Mouse (Mus musculus): Measurements from ENCODE around the gene Aasdh. TPM values are rescaled to one million over a fixed set of nuclear protein-coding genes. Genes with fewer than 3 reads are reported as not detected.
A peak's percentile ranks its signal among the peaks of the same experiment; 100 is the strongest.

The Aasdh gene
- polyA plus RNA-seq, 1 experiment from 2014 or later = 18.3 TPM

- Histone ChIP-seq H3K27me3 (peaks cover 25% of the 10 kb centered on the region), H3K27ac (replicated peaks) (no peak overlapping the region), H3K4me3 (peak overlapping the region; percentile 25; the same call in 1 of the 2 replicates), H3K4me1 (replicated peaks) (peaks cover 22% of the 10 kb centered on the region), H3K9ac (no peak overlapping the region), H3K4me2 (peak overlapping the region; percentile 48), H3K9me3 (no peaks in the 10 kb centered on the region), H3K36me3 (peaks cover 58% of the 10 kb centered on the region)
- ATAC-seq (ENCODE audit: low read depth) = no peak
- 24% methylated on average over 25 of the region's 25 CpGs for WGBS
Observed at GRCm38 (mm10) chr5:76855829-76856600, 49.3 kb downstream of the Aasdh start.

DNA sequence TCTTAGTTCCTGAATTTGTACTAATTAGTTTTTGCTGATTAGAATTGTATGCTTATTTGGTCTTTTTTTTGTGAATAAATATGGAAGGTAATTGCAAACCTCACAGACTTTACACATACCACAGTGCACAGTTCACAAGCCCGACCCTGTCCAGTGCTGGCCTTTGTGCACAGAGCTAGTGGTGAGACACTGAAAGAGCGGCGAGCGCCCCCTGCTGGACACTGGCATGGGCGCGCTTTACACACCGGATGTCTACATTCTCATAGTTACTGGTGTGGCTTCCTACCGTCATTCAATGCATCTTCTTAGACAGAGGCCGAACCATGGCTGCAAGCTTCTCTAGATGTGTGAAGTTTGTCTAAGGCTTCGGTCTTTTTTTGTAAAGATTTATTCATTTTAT is 51.8 kb downstream of the Aasdh start:
- 11% methylated on average over 10 of the region's 10 CpGs for WGBS
- Histone ChIP-seq H3K9ac (no peak overlapping the region), H3K27me3 (peaks cover 25% of the 10 kb centered on the region)

DNA sequence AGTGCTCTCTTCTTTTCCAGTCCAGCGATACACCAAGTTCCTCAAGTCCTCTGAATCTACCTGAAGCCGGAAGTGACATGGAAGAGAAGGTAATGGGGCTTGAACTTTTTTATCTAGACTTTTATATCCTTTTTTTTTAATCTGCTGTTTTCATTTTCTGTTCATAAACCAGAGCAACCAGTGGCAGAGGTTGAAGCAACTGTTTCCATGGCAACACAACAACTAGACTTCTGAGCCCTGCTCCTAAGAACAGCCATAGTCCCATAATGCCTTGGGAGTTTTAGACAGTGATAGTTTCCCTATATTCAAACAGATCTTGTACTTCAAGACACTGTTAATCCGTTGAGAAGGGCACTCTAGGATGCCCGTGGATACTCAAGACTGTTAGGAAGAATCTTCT is 54.0 kb downstream of the Aasdh start:
- ATAC-seq (ENCODE audit: low read depth) = no peak
- Histone ChIP-seq H3K9me3 (no peaks in the 10 kb centered on the region), H3K27ac (replicated peaks) (no peak overlapping the region), H3K4me3 (no peak overlapping the region), H3K36me3 (peaks cover 24% of the 10 kb centered on the region), H3K4me1 (replicated peaks) (peaks cover 12% of the 10 kb centered on the region; the same call in 1 of the 2 replicates), H3K27me3 (peaks cover 15% of the 10 kb centered on the region), H3K4me2 (no peak overlapping the region), H3K9ac (no peak overlapping the region)
- 83% methylated on average over 4 of the region's 4 CpGs for WGBS

More for the DNA sequence above, 51.8 kb downstream of the Aasdh start:
- H3K4me2 ChIP-seq = no peak overlapping the region
- ATAC-seq (ENCODE audit: low read depth) = peak; percentile 87
- peaks cover 28% of the 10 kb centered on the region for H3K4me1 ChIP-seq (replicated peaks)
- no peak overlapping the region for H3K4me3 ChIP-seq
- peaks cover 43% of the 10 kb centered on the region for H3K36me3 ChIP-seq
- no peak overlapping the region for H3K27ac ChIP-seq (replicated peaks)
- no peaks in the 10 kb centered on the region for H3K9me3 ChIP-seq

DNA sequence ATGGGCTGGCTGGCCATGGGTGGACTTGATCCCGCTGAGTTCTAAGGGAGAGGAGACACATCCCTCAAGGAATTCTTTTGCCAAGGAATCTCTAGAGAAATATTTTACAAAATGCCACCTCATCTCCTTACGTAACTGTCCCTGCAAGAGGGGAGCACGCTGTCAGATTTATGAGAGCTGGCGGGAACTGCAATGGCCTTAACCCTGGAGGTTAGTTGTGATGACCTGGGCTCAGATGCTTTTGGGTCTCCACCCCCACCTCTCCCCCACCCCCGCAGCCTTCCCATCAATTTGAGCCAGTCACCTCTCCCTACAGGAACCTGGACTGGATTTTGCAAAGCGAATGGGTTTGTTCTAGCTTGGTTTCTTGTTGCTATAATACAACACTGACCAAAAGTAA is 58.2 kb downstream of the Aasdh start:
- Histone ChIP-seq H3K4me2 (no peak overlapping the region), H3K4me1 (replicated peaks) (peaks cover 30% of the 10 kb centered on the region), H3K27me3 (no peaks in the 10 kb centered on the region), H3K9ac (no peak overlapping the region), H3K9me3 (no peaks in the 10 kb centered on the region), H3K4me3 (no peak overlapping the region), H3K27ac (replicated peaks) (no peak overlapping the region), H3K36me3 (peaks cover 8% of the 10 kb centered on the region)
- no peak for ATAC-seq (ENCODE audit: low read depth)
- WGBS = 85% methylated on average over 6 of the region's 6 CpGs

GRCm38 (mm10) chr5:76844618-76845186 is 60.6 kb downstream of the Aasdh start:
- no peak overlapping the region for H3K4me3 ChIP-seq
- H3K4me2 ChIP-seq = peak overlapping the region; percentile 2; the same call in 1 of the 2 replicates
- 54% methylated on average over 14 of the region's 14 CpGs for WGBS
- no peak; the same call in 1 of the 2 replicates for ATAC-seq (ENCODE audit: low read depth)
- no peaks in the 10 kb centered on the region for H3K27me3 ChIP-seq
- H3K36me3 ChIP-seq = peaks cover 6% of the 10 kb centered on the region
- H3K9me3 ChIP-seq = no peaks in the 10 kb centered on the region
- H3K9ac ChIP-seq = no peak overlapping the region
- H3K27ac ChIP-seq (replicated peaks) = peak overlapping the region; percentile 49
- peaks cover 24% of the 10 kb centered on the region for H3K4me1 ChIP-seq (replicated peaks)

DNA sequence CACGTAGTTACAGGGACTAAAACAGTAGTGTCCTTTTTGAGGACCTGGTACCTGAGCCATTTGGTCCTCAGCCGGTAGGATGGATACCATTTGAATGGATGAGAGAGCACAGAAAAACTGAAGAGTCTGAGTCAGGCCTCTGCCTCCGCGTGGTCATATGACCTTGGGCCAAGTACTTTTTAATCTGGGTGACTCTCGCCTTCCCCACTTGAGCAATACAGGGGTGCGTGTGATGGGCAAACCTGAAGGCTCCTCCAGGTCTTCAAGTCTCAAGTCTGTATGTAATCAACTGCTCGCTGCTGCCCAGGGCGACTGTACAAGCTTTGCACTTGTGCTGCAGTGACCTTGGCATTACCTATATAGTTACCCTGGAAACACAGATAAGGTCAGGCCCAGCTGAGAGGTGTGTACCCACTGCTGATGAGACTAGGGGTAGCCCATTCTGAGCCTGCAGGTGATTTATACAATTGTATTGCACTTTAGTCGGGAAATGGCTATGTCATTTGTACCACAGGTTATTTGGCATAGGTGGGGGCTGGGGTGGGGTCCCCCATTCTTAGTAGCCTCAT is 61.4 kb downstream of the Aasdh start:
- no peak overlapping the region for H3K4me2 ChIP-seq
- peaks cover 4% of the 10 kb centered on the region for H3K36me3 ChIP-seq
- H3K9ac ChIP-seq = peak overlapping the region; percentile 22; the same call in 1 of the 2 replicates
- no peaks in the 10 kb centered on the region for H3K27me3 ChIP-seq
- peak; percentile 44; the same call in 1 of the 2 replicates for ATAC-seq (ENCODE audit: low read depth)
- H3K9me3 ChIP-seq = no peaks in the 10 kb centered on the region
- no peak overlapping the region for H3K4me3 ChIP-seq
- H3K27ac ChIP-seq (replicated peaks) = peak overlapping the region; percentile 49; the same call in 1 of the 2 replicates
- H3K4me1 ChIP-seq (replicated peaks) = peaks cover 24% of the 10 kb centered on the region
- 92% methylated on average over 9 of the region's 9 CpGs for WGBS

DNA sequence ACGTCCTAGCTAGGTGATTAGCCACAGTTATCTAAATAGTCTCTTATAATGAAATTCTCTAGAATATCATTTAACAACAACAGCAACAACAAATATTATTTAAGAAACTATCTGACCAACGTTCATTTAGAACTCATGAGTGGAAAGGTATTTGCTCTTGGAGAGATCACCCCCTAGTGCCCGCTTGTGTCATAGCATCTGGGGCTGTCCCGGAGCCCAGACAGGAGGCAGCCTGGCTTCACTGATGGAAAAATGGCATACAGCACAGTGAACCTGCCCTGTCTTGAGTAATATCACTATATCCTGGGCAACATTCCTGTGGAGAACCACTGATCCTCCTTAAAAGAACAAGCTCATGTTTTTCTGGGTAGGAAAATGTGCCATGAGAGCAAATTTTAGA is 61.9 kb downstream of the Aasdh start:
- no peaks in the 10 kb centered on the region for H3K27me3 ChIP-seq
- no peak overlapping the region for H3K27ac ChIP-seq (replicated peaks)
- no peaks in the 10 kb centered on the region for H3K9me3 ChIP-seq
- no peaks in the 10 kb centered on the region for H3K36me3 ChIP-seq
- no peak overlapping the region for H3K9ac ChIP-seq
- H3K4me3 ChIP-seq = no peak overlapping the region
- no peak for ATAC-seq (ENCODE audit: low read depth)
- peaks cover 24% of the 10 kb centered on the region for H3K4me1 ChIP-seq (replicated peaks)
- 19% methylated on average over 4 of the region's 4 CpGs for WGBS
- H3K4me2 ChIP-seq = no peak overlapping the region

- Histone ChIP-seq H3K27ac (replicated peaks) (no peak overlapping the region), H3K4me1 (replicated peaks) (peaks cover 24% of the 10 kb centered on the region), H3K4me2 (no peak overlapping the region), H3K4me3 (no peak overlapping the region), H3K27me3 (no peaks in the 10 kb centered on the region), H3K9ac (no peak overlapping the region), H3K36me3 (no peaks in the 10 kb centered on the region), H3K9me3 (no peaks in the 10 kb centered on the region)
- WGBS = 85% methylated on average over 2 of the region's 2 CpGs
- ATAC-seq (ENCODE audit: low read depth) = no peak
Observed at GRCm38 (mm10) chr5:76841859-76842258, 63.5 kb downstream of the Aasdh start.

DNA sequence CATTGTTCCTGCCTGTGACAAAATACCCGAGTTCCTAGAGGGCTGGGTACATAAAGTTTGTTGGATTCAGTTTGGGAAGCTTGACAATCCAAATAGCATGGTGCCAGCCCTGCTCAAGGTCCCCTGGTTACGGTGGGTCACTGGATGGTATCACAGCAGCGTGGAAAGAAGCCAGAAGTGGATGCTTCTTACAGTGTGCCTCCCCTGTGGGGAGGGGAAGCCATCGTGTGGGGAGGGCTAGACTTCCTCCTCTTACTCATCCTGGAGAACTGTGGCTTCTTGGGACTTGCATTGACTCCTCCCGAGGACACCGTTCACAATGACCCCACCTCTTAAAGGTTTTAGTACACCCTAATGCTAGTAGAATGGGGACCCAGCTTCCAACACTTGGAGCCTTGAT is 65.5 kb downstream of the Aasdh start:
- H3K36me3 ChIP-seq = no peaks in the 10 kb centered on the region
- WGBS = 83% methylated on average over 6 of the region's 6 CpGs
- no peaks in the 10 kb centered on the region for H3K27me3 ChIP-seq
- no peaks in the 10 kb centered on the region for H3K9me3 ChIP-seq
- no peak overlapping the region for H3K4me2 ChIP-seq
- H3K4me1 ChIP-seq (replicated peaks) = peaks cover 19% of the 10 kb centered on the region
- no peak overlapping the region for H3K9ac ChIP-seq
- ATAC-seq (ENCODE audit: low read depth) = no peak
- no peak overlapping the region for H3K4me3 ChIP-seq
- H3K27ac ChIP-seq (replicated peaks) = no peak overlapping the region

- Histone ChIP-seq H3K36me3 (0 out of 2 replicates have a peak, but pooled peaks cover 2% of the 10 kb centered on the region), H3K4me1 (replicated peaks) (peaks cover 13% of the 10 kb centered on the region), H3K9ac (no peak overlapping the region), H3K27me3 (no peaks in the 10 kb centered on the region), H3K4me3 (no peak overlapping the region), H3K27ac (replicated peaks) (peak overlapping the region; percentile 76; the same call in 1 of the 2 replicates), H3K9me3 (no peaks in the 10 kb centered on the region), H3K4me2 (no peak overlapping the region)
- WGBS = 58% methylated on average over 5 of the region's 5 CpGs
- 0 out of 2 replicates have a peak, but pooled peaks have one; percentile 42 for ATAC-seq (ENCODE audit: low read depth)
Observed at GRCm38 (mm10) chr5:76837018-76837417, 68.3 kb downstream of the Aasdh start.

GRCm38 (mm10) chr5:76832529-76833210 is 72.6 kb downstream of the Aasdh start:
- Histone ChIP-seq H3K4me3 (no peak overlapping the region), H3K4me1 (replicated peaks) (peaks cover 36% of the 10 kb centered on the region), H3K36me3 (peaks cover 2% of the 10 kb centered on the region; the same call in 1 of the 2 replicates), H3K27me3 (no peaks in the 10 kb centered on the region), H3K9me3 (no peaks in the 10 kb centered on the region), H3K9ac (no peak overlapping the region), H3K27ac (replicated peaks) (peak overlapping the region; percentile 18; the same call in 1 of the 2 replicates), H3K4me2 (no peak overlapping the region)
- WGBS = 52% methylated on average over 17 of the region's 17 CpGs
- no peak for ATAC-seq (ENCODE audit: low read depth)
